ENCODE assay signal across 23 mouse cellular contexts in the genomic region with DNA sequence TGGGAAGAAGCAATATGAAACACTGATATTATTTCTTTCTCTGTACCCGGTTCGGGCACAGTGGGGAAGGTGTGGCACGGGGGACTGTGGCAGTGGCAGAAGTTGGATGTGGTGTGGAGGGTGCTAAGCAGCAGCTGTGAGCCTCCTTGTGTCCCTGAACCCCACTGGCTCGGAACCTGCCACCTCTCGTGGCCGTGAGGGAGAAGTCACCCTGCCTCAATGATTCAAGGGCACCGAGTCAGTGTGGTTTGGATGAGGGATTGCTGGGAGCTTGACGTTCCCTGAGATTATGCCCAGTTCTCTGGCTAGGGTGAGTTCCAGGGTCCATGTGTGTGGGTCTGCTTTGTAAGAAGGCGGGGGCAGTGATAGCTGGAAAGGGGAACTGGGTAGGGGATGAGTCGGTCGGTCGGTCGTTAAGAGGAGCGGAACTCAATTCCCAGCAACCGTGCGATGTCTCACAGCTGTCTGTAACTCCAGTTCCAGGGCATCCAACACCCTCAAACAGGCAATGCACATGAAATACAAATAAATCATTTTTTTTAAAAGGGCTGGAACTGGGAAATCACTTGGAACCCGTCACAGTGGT. TPM values are rescaled to one million over a fixed set of nuclear protein-coding genes. Genes with fewer than 3 reads are reported as not detected.
DNase-seq lines count a peak whose midpoint lies in the region; ATAC-seq and TF ChIP-seq lines count a peak whose summit lies in the region.
"Had no signal": no experiment of that assay in that cellular context is flagged by ENCODE, and none has a peak within 500 bp of the region (broad histone marks: within the 10 kb centered on the region; RNA-seq: fewer than 3 reads in every experiment).

No protein-coding gene starts in this region.

- H3K36me3 ChIP-seq in macrophage (ENCODE audit: inconsistent target): peaks cover 64% of the 10 kb centered on the region
- H3K36me3 ChIP-seq in hindbrain, embryonic 11.5 days (ENCODE audit: control insufficient read depth, insufficient read depth, low read length): no peaks in the 10 kb centered on the region

- H3K27me3 ChIP-seq in hindbrain, embryonic 11.5 days (ENCODE audit: control insufficient read depth, insufficient read depth, low read length): no peaks in the 10 kb centered on the region
- H3K27me3 ChIP-seq: heart, embryonic 15.5 days; hindbrain, embryonic 15.5 days; limb, embryonic 13.5 days; liver, embryonic 12.5 days had no signal

- H3K79me2 ChIP-seq in macrophage (ENCODE audit: inconsistent target): peaks cover 100% of the 10 kb centered on the region

- no peak overlapping the region for H3K4me2 ChIP-seq in hindbrain, embryonic 11.5 days (replicated peaks; ENCODE audit: low read depth, low read length)
- H3K4me2 ChIP-seq: heart, embryonic 15.5 days; hindbrain, embryonic 15.5 days; limb, embryonic 13.5 days; liver, embryonic 12.5 days had no signal

- no peak for ATAC-seq in hindbrain, embryonic 11.5 days (ENCODE audit: low FRiP score)
- ATAC-seq: activated CD4-positive, CD25-positive, alpha-beta regulatory T cell, adult 4 months; forebrain, embryonic 16.5 days; liver, embryonic 12.5 days had no signal

- TF ChIP-seq CTCF in layer of hippocampus, adult 2 months (conservative IDR thresholded peaks at IDR 0.05): no peak

- WGBS in macrophage (ENCODE audit: missing documents): 60% methylated on average over 17 of the region's 17 CpGs
- 87% methylated on average over 17 of the region's 17 CpGs for WGBS in hindbrain, embryonic 11.5 days

- peak overlapping the region; percentile 61; the same call in 1 of the 2 replicates for H3K27ac ChIP-seq in layer of hippocampus, adult 2 months
- H3K27ac ChIP-seq in macrophage: peak overlapping the region; percentile 5; the same call in 1 of the 2 replicates
- H3K27ac ChIP-seq in hindbrain, embryonic 11.5 days (ENCODE audit: low read depth, low read length): no peak overlapping the region
- H3K27ac ChIP-seq: forebrain, embryonic 10.5 days; heart, adult 2 months; heart, embryonic 15.5 days; hindbrain, embryonic 15.5 days; limb, embryonic 13.5 days; liver, embryonic 12.5 days; stomach, postnatal 0 days had no signal

- H3K9ac ChIP-seq in hindbrain, embryonic 11.5 days (ENCODE audit: low read depth, low read length): no peak overlapping the region
- H3K9ac ChIP-seq: heart, embryonic 15.5 days; hindbrain, embryonic 15.5 days; limb, embryonic 13.5 days; liver, embryonic 12.5 days had no signal

- no peak for DNase-seq in layer of hippocampus, adult 2 months (ENCODE audit: low spot score in 2 of 2)
- no peak for DNase-seq in layer of hippocampus, postnatal 36 days
- peak; percentile 61 to 73 for DNase-seq in adrenal gland, postnatal 36 days
- no peak for DNase-seq in kidney, adult 9 months
- DNase-seq in thymus, postnatal 25 days: no peak
- no peak for DNase-seq in hindbrain, embryonic 11.5 days (ENCODE audit: low spot score)
- DNase-seq: cerebellum, adult 9-11 months; gastrocnemius, postnatal 25 days; heart, adult 2 months; heart, postnatal 4 days; kidney, adult 2 months; kidney, postnatal 14 days; lung, adult 18-20 months; lung, postnatal 10 days had no signal

- no peaks in the 10 kb centered on the region for H3K9me3 ChIP-seq in hindbrain, embryonic 11.5 days (ENCODE audit: control insufficient read depth, low read length)
- H3K9me3 ChIP-seq: forebrain, embryonic 10.5 days; heart, embryonic 15.5 days; hindbrain, embryonic 15.5 days; limb, embryonic 13.5 days; liver, embryonic 12.5 days had no signal

- no peak overlapping the region for H3K4me3 ChIP-seq in layer of hippocampus, adult 2 months
- no peak overlapping the region for H3K4me3 ChIP-seq in macrophage (ENCODE audit: inconsistent target)
- no peak overlapping the region for H3K4me3 ChIP-seq in hindbrain, embryonic 11.5 days (ENCODE audit: low read depth, low read length)
- H3K4me3 ChIP-seq: forebrain, embryonic 10.5 days; heart, adult 2 months; heart, embryonic 15.5 days; hindbrain, embryonic 15.5 days; limb, embryonic 13.5 days; liver, embryonic 12.5 days had no signal

- H3K4me1 ChIP-seq in hindbrain, embryonic 11.5 days (replicated peaks; ENCODE audit: control insufficient read depth, insufficient read depth, low read length): peaks cover 2% of the 10 kb centered on the region; the same call in 1 of the 2 replicates

RNA-seq across cellular contexts. Expression of a gene that starts 9.5 kb away (rescaled TPM):
- total RNA-seq in layer of hippocampus, adult 2 months (2021): 100 to 1,000 TPM; 136 to 138 TPM
- 100 to 1,000 TPM; 116 to 118 TPM for total RNA-seq in layer of hippocampus, postnatal 36 days (2021)
- total RNA-seq in adrenal gland, postnatal 36 days (2021): 100 to 1,000 TPM; 331 to 678 TPM
- total RNA-seq in macrophage (2018; cell fraction: chromatin; rRNA removed): 1,000 to 10,000 TPM in 22 of 26 experiments, 100 to 1,000 TPM in 4; 867 to 1,969 (median 1,342) TPM
- total RNA-seq in macrophage (2018; cell fraction: cytosol; rRNA removed): 100 to 1,000 TPM; 407 to 728 (median 545) TPM
- 1,000 to 10,000 TPM in 22 of 26 experiments, 100 to 1,000 TPM in 4; 893 to 1,549 (median 1,266) TPM for total RNA-seq in macrophage (2018; cell fraction: nucleus; rRNA removed)
- polyA plus RNA-seq in macrophage (2018): 290 to 451 TPM (median 423 TPM) in 3 replicates
- polyA plus RNA-seq in hindbrain, embryonic 11.5 days (2014; fragmentation: Nextera tagmentation; extraction: Ambion mirVana): 46.6 and 64.0 TPM in 2 replicates

Comparison
In these comparisons a context has a peak if more than half of its experiments do, and no peak if none do; other contexts are left out.
1. DNase-seq: peak in adrenal gland, postnatal 36 days (2 of 2); none in layer of hippocampus, adult 2 months (0 of 2), layer of hippocampus, postnatal 36 days (0 of 2), kidney, adult 9 months (single experiment), thymus, postnatal 25 days (single experiment) and hindbrain, embryonic 11.5 days (single experiment).